Mouse (Mus musculus): ENCODE measurements around the gene Sorbs2.

Gene Sorbs2

DNA sequence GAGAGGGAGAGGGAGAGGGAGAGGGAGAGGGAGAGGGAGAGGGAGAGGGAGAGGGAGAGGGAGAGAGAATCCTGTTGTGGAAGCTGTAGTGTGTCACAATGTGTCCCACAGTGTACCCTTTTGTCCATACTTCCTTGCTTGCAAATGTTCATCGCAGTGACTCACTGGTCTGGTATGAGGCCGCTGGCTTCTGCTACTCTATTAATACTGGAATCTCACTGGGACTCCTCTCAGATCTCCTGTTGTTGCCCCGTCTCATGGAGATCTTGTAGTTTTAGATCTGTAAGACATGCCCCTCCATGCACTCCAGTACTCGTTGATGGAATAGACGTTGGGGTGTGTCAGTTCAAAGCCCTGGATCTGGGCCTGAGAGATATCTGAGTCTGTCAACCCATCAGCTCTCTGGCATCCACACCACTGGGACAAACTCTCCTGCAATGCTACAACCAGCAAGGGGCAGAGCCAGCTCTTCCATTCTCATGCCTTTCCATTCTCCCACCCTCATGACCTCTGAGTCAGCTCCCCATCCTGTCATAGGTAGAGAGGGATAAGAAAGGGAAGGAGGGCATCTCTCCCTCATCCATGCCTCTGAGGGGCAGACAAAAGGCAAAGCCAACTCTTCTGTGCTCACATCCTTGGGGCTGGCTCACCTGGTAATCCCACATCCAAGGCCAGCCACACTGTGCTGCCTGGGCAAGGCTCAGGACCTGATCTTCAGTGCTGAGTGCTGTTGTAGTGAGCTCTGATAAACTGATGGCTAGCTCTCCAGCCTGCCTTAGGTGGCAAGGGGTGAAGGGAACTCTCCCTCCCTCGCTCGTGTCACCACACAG is 72.3 kb downstream of the Sorbs2 start:
- peak; percentile 93 for DNase-seq

- DNase-seq: no peak
Measured at GRCm38 (mm10) chr8:45580544-45580866, 72.9 kb downstream of the Sorbs2 start.

GRCm38 (mm10) chr8:45583856-45584255 is 76.3 kb downstream of the Sorbs2 start:
- DNase-seq: no peak

- no peak for DNase-seq
Measured at GRCm38 (mm10) chr8:45584390-45585052, 76.9 kb downstream of the Sorbs2 start.

GRCm38 (mm10) chr8:45585158-45585557 is 77.6 kb downstream of the Sorbs2 start:
- no peak for DNase-seq

- DNase-seq: no peak
Measured at GRCm38 (mm10) chr8:45587011-45587410, 79.4 kb downstream of the Sorbs2 start.

DNA sequence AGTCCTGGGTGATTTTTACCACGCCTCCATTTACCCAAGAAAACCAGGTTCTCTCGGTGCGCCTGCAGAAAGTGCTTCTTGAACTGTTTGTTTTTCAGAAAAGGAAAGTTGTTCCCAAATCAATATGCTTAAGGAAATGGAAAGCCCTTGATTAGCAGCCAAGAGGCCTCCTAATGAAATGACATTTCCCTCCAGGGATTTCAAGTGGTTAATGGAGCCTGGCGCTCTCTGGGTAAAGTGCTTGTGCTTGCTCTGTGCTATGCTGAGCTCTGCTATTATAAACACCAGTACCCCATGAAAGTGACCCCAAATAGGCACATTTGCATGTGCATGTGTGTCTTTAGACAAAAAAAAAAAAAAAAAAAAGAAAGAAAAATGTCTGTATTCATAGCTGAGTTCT is 84.3 kb downstream of the Sorbs2 start:
- DNase-seq: no peak

DNA sequence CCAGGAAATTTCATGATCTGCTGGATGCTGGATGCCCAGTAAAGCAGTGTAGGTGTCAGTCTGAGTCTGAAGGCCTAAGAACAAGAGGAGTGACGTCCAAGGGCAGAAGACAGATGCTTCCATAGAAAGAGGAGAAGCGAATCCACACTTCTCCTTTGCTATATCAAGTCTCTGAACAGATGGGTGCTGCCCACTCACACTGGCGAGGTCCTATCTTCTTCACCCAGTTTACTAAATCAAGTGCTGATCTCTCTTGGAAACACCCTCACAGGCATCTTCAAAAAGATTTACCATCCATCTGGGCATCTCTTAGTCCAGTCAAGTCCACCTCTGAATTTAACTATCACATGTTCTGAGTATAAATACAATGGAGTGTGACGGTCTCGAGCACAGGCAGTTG is 86.1 kb downstream of the Sorbs2 start:
- peak; percentile 25 for DNase-seq

DNA sequence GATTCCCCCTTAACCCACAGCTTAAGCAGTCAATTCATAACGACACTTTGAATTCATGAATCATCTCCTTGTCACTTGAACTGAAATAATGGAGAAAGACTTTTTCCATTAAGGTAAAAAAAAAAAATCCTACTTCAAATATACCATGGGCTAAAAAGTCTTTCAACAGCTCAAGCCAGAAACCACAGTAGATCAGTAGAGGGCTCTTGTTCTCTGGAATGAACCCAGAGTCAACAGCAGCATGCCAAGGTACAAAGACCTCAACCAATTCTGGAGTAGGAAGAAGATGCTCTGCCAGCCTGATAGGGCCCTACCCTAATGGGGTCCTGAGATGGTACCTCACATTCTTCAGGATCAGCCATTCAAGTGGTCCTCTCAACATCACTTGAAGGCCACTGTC is 88.4 kb downstream of the Sorbs2 start:
- DNase-seq: peak; percentile 29

GRCm38 (mm10) chr8:45596591-45596990 is 89.0 kb downstream of the Sorbs2 start:
- DNase-seq: no peak

GRCm38 (mm10) chr8:45597631-45598420 is 90.2 kb downstream of the Sorbs2 start:
- peak; percentile 78 for DNase-seq

GRCm38 (mm10) chr8:45598883-45599282 is 91.3 kb downstream of the Sorbs2 start:
- peak; percentile 27 for DNase-seq

DNA sequence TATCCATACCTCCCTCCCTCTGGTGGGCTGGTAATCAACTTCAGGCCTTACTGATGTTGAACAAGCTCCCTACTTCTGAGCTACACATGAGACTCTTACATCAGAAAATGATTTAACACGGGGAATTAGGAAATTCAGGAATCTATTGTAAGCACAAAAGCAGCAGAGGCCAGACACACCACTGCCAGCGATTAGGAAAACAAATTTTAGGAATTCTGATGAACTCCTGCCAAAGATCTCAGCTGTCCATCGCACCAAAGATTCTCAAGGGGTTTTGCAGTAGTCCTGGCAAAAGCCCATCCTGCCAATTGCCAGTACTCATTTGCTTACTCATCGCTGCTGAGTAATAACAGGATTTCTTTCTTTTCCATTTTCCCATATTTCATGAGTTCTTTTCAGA is 94.4 kb downstream of the Sorbs2 start:
- DNase-seq: peak; percentile 93

GRCm38 (mm10) chr8:45605419-45605818 is 97.8 kb downstream of the Sorbs2 start:
- DNase-seq: no peak

DNA sequence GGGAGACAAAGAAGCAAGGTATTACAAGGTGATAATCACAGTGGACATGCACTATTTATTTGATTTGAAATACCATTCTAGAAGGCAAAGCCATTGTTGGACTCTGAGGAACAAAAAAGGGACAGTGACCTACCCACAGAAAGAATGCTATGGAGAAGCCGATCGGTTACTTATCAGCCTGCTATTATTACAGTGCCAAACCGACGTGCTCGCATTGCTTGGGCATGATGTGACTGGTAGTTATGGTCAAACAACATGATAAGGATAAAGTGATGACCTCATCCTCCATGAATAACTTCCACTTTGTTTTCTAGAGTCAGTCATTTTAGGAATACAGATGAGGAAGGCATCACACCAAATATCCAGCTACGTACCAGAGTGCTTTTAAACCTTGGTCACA is 99.4 kb downstream of the Sorbs2 start:
- DNase-seq: peak; percentile 95

DNA sequence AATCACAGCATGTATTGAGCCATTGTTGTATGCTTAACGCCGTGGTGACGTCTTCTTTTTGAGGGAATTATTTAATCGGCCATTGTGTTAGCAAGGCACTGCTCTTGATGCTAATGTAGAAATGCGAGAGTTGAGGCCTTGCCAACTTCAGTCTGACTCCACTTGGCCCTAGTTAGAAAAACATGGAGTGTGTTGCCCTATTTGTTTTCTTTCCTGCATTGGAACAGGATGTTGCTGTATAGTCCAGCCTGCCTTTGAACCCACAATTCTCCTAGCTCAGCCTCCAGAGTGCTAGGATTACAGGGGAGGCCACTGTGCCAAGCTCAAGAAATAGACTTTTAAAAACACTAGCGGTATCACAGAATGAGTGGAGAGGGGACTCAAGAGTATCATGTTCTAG is 100.8 kb downstream of the Sorbs2 start:
- DNase-seq: peak; percentile 30

GRCm38 (mm10) chr8:45610426-45611215 is 103.0 kb downstream of the Sorbs2 start:
- DNase-seq: peak; percentile 50

- DNase-seq: peak; percentile 16
Measured at GRCm38 (mm10) chr8:45611320-45611719, 103.7 kb downstream of the Sorbs2 start.

DNA sequence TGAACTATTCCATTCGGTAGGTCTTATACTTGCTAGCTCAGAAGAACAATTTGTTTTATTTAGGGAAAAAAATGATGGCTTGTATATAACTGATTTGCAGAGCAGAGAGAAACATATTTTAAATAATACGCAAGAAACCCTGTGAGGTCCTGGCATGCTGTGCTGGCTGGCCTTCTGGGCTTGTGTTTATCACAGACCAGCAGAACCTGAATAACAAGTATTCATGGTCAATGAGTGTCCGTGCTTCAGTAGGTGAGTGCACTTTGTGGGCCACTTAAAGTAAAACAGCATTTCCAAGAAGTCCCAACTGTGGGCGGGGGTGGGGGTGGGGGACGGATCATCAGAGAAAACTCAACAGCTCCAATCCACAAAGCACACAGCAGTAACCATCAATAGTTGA is 107.0 kb downstream of the Sorbs2 start:
- DNase-seq: peak; percentile 54

- peak; percentile 44 for DNase-seq
Measured at GRCm38 (mm10) chr8:45615050-45615449, 107.5 kb downstream of the Sorbs2 start.

DNA sequence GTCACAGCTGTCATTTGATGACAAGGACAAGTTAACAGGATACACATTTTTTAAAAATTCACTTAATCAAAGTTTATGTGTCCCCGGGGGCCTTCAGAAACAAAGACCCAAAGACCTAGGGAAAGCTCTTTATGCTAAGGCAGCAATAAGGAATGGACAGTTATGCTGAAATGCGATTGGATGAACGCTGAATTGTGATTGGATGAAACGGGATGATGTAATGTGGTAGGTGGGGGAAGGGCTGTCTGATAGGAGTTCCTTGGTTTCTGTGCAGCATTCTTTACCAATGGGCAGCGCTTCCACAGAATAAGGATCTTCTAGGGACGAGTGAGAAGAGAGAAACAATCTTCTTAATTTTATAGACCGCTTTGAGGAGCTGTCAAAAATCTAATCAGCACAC is 108.0 kb downstream of the Sorbs2 start:
- DNase-seq: peak; percentile 69

GRCm38 (mm10) chr8:45621576-45622178 is 114.1 kb downstream of the Sorbs2 start:
- peak; percentile 88 for DNase-seq

Measured in heart, adult 11 months (tissue).